Mouse (Mus musculus) liver, adult 2 months (tissue): ENCODE data around the gene Wwox. TPM values are rescaled to one million over a fixed set of nuclear protein-coding genes. Genes with fewer than 3 reads are reported as not detected.

ENCODE experiments used
- DNase-seq: peaks from one replicate; pipeline ENCODE4 v3.0.0-alpha.2; 2011; ENCODE audit warnings: low read depth, low spot score; ENCODE audit errors: extremely low read depth
- H3K27ac ChIP-seq: fragments of 200-500 bp; replicated peaks from 2 replicates; pipeline ENCODE4 v1.5.1; 2012; ENCODE audit warnings: low read depth, mild to moderate bottlenecking, control low read depth, inconsistent platforms, low read length; ENCODE audit not compliant: insufficient read depth
- H3K27me3 ChIP-seq: fragments of 200-500 bp; 2 replicates; pipeline ENCODE4 v1.6.1; 2012; ENCODE audit warnings: mild to moderate bottlenecking, moderate library complexity, low read length, inconsistent platforms; ENCODE audit not compliant: control insufficient read depth, insufficient read depth
- H3K36me3 ChIP-seq: fragments of 200-500 bp; 2 replicates; pipeline ENCODE4 v1.6.1; 2012; ENCODE audit warnings: low read length, inconsistent platforms; ENCODE audit not compliant: control insufficient read depth, insufficient read depth
- H3K4me1 ChIP-seq: fragments of 200-500 bp; 2 replicates; pipeline ENCODE4 v1.6.1; 2011; ENCODE audit warnings: low read length; ENCODE audit not compliant: control insufficient read depth, insufficient read depth
- H3K4me3 ChIP-seq: fragments of 200-500 bp; 2 replicates; pipeline ENCODE4 v1.5.1; 2011; ENCODE audit warnings: low read depth, mild to moderate bottlenecking, control low read depth, low read length, moderate library complexity; ENCODE audit not compliant: insufficient read depth
- H3K79me2 ChIP-seq: fragments of 200-500 bp; 2 replicates; pipeline ENCODE4 v1.6.1; 2012; ENCODE audit warnings: inconsistent platforms, mild to moderate bottlenecking, low read length, moderate library complexity; ENCODE audit not compliant: control insufficient read depth, insufficient read depth
- H3K9ac ChIP-seq: fragments of 200-500 bp; 2 replicates; pipeline ENCODE4 v1.6.1; 2012; ENCODE audit warnings: low read depth, mild to moderate bottlenecking, control low read depth, inconsistent platforms, low read length
- CTCF ChIP-seq: fragments of 200-500 bp; IDR thresholded peaks from 2 replicates; pipeline ENCODE4 v1.5.1; 2011; ENCODE audit warnings: low read depth, low read length, control low read depth
- POLR2A ChIP-seq: fragments of 200-500 bp; IDR thresholded peaks from 2 replicates; pipeline ENCODE4 v1.6.1; 2011; ENCODE audit warnings: low read length, control low read depth; ENCODE audit not compliant: insufficient read depth; ENCODE audit errors: extremely low read depth
- WGBS: fragments of 180-500 bp; shearing (Covaris S2); methylation state at CpG from one replicate; pipeline ENCODE4 v1.1.7; 2018; 5-methylcytosine and 5-hydroxymethylcytosine counted together
- polyA plus RNA-seq: library from polyadenylated mRNA; depleted of rRNA; stranded (reverse); fragments of >200 nt; gene quantifications from 2 replicates; pipeline ENCODE4 v1.2.3, GENCODE M21; 2012
- total RNA-seq: library from RNA; depleted of rRNA; stranded (reverse); fragments of >200 nt; gene quantifications from 2 replicates; pipeline ENCODE4 v1.2.3, GENCODE M21; 2014

Gene Wwox
- total and polyA plus RNA-seq, 2 experiments, result 7.2 to 10.0 TPM

- Histone ChIP-seq H3K36me3 (no peaks in the 10 kb centered on the region), H3K27ac (no peak overlapping the region), H3K4me1 (peaks cover 10% of the 10 kb centered on the region), H3K9ac (no peak overlapping the region), H3K4me3 (no peak overlapping the region), H3K27me3 (no peaks in the 10 kb centered on the region), H3K79me2 (no peaks in the 10 kb centered on the region)
- WGBS, result 74% methylated on average over 2 of the region's 2 CpGs
- TF ChIP-seq CTCF, result no peak
- no peak for TF ChIP-seq POLR2A
- no peak for DNase-seq
Measured at GRCm38 (mm10) chr8:115276281-115276680, 836.8 kb downstream of the Wwox start.

GRCm38 (mm10) chr8:115278291-115278690 is 838.8 kb downstream of the Wwox start:
- Histone ChIP-seq H3K9ac (no peak overlapping the region), H3K4me3 (no peak overlapping the region), H3K4me1 (peaks cover 10% of the 10 kb centered on the region), H3K27me3 (no peaks in the 10 kb centered on the region), H3K27ac (no peak overlapping the region), H3K36me3 (no peaks in the 10 kb centered on the region), H3K79me2 (no peaks in the 10 kb centered on the region)
- 94% methylated on average over 5 of the region's 5 CpGs for WGBS
- no peak for DNase-seq
- TF ChIP-seq POLR2A (no peak), CTCF (no peak)

- no peaks in the 10 kb centered on the region for H3K27me3 ChIP-seq
- H3K27ac ChIP-seq, result no peak overlapping the region
- DNase-seq, result no peak
- 83% methylated on average over 8 of the region's 8 CpGs for WGBS
- TF ChIP-seq POLR2A (no peak), CTCF (no peak)
- H3K4me3 ChIP-seq, result no peak overlapping the region
- H3K36me3 ChIP-seq, result no peaks in the 10 kb centered on the region
- no peak overlapping the region for H3K9ac ChIP-seq
- H3K4me1 ChIP-seq, result no peaks in the 10 kb centered on the region
- no peaks in the 10 kb centered on the region for H3K79me2 ChIP-seq
Measured at GRCm38 (mm10) chr8:115290224-115290623, 850.8 kb downstream of the Wwox start.

- H3K4me1 ChIP-seq, result no peaks in the 10 kb centered on the region
- H3K9ac ChIP-seq, result no peak overlapping the region
- TF ChIP-seq POLR2A (no peak), CTCF (no peak)
- H3K4me3 ChIP-seq, result no peak overlapping the region
- H3K79me2 ChIP-seq, result no peaks in the 10 kb centered on the region
- H3K27ac ChIP-seq, result no peak overlapping the region
- no peaks in the 10 kb centered on the region for H3K36me3 ChIP-seq
- no peak for DNase-seq
- 80% methylated on average over 9 of the region's 9 CpGs for WGBS
- H3K27me3 ChIP-seq, result no peaks in the 10 kb centered on the region
Measured at GRCm38 (mm10) chr8:115296760-115297159, 857.3 kb downstream of the Wwox start.

- Histone ChIP-seq H3K9ac (no peak overlapping the region), H3K79me2 (no peaks in the 10 kb centered on the region), H3K36me3 (no peaks in the 10 kb centered on the region), H3K27ac (no peak overlapping the region), H3K27me3 (no peaks in the 10 kb centered on the region), H3K4me1 (no peaks in the 10 kb centered on the region), H3K4me3 (no peak overlapping the region)
- DNase-seq, result no peak
- WGBS, result 62% methylated on average over 7 of the region's 7 CpGs
- TF ChIP-seq CTCF (no peak), POLR2A (no peak)
Measured at GRCm38 (mm10) chr8:115302484-115302883, 863.0 kb downstream of the Wwox start.

GRCm38 (mm10) chr8:115307412-115307811 is 868.0 kb downstream of the Wwox start:
- Histone ChIP-seq H3K4me3 (no peak overlapping the region), H3K4me1 (peaks cover 2% of the 10 kb centered on the region; the same call in 1 of the 2 replicates), H3K27me3 (no peaks in the 10 kb centered on the region), H3K79me2 (no peaks in the 10 kb centered on the region), H3K27ac (no peak overlapping the region), H3K9ac (no peak overlapping the region), H3K36me3 (no peaks in the 10 kb centered on the region)
- TF ChIP-seq CTCF, result no peak
- TF ChIP-seq POLR2A, result no peak
- 44% methylated on average over 4 of the region's 4 CpGs for WGBS
- peak; percentile 6 for DNase-seq
